Mouse (Mus musculus) embryonic facial prominence, embryonic 11.5 days (tissue): ENCODE results near the gene Ahcyl1. TPM values are rescaled to one million over a fixed set of nuclear protein-coding genes. Genes with fewer than 3 reads are reported as not detected.
"Not testable (repeated sequence)": the region's sequence is repeated elsewhere in the genome, so short reads cannot be mapped to it uniquely, and the experiment has no call there.

Experiments used
- ATAC-seq: fragments of 200-750 bp; cut with Nextera tagmentation; replicated peaks from 2 replicates; pipeline ENCODE4 v1.8.0; 2017; ENCODE audit warnings: low read depth; ENCODE audit not compliant: insufficient number of reproducible peaks, low FRiP score, low TSS enrichment
- DNase-seq: peaks from one replicate; pipeline ENCODE4 v3.0.0-alpha.2; 2015; ENCODE audit warnings: low spot score
- H3K27ac ChIP-seq: fragments of 300-500 bp; sonication (generic); replicated peaks from 2 replicates; pipeline ENCODE4 v1.5.1; 2014; ENCODE audit warnings: mild to moderate bottlenecking, low read depth, low read length, control low read depth
- H3K27me3 ChIP-seq: fragments of 300-500 bp; sonication (generic); 2 replicates; pipeline ENCODE4 v1.6.1; 2014; ENCODE audit warnings: mild to moderate bottlenecking, low read length, moderate library complexity, mixed read lengths; ENCODE audit not compliant: control insufficient read depth, insufficient read depth
- H3K36me3 ChIP-seq: fragments of 300-500 bp; sonication (generic); replicated peaks from 2 replicates; pipeline ENCODE4 v1.6.1; 2014; ENCODE audit warnings: low read depth, mild to moderate bottlenecking, low read length, moderate library complexity, mixed read lengths; ENCODE audit not compliant: control insufficient read depth, insufficient read depth
- H3K4me1 ChIP-seq: fragments of 300-500 bp; sonication (generic); 2 replicates; pipeline ENCODE4 v1.6.1; 2014; ENCODE audit warnings: low read length, mixed read lengths; ENCODE audit not compliant: control insufficient read depth, insufficient read depth
- H3K4me2 ChIP-seq: fragments of 300-500 bp; sonication (generic); 2 replicates; pipeline ENCODE4 v1.6.1; 2014; ENCODE audit warnings: low read depth, mild to moderate bottlenecking, control low read depth, low read length, moderate library complexity
- H3K4me3 ChIP-seq: fragments of 300-500 bp; sonication (generic); 2 replicates; pipeline ENCODE4 v1.5.1; 2014; ENCODE audit warnings: low read depth, low read length, control low read depth
- H3K9ac ChIP-seq: fragments of 300-500 bp; sonication (generic); replicated peaks from 2 replicates; pipeline ENCODE4 v1.6.1; 2014; ENCODE audit warnings: mild to moderate bottlenecking, control low read depth, low read length
- H3K9me3 ChIP-seq: fragments of 300-500 bp; sonication (generic); replicated peaks from 2 replicates; pipeline ENCODE4 v1.6.1; 2016; ENCODE audit warnings: mild to moderate bottlenecking, low read length, inconsistent platforms, mixed read lengths; ENCODE audit not compliant: control insufficient read depth
- WGBS: fragments of 180-500 bp; shearing (Covaris S2); extraction: QIAGEN DNeasy Blood & Tissue Kit; methylation state at CpG from one replicate; pipeline ENCODE4 v1.1.7; 2014; 5-methylcytosine and 5-hydroxymethylcytosine counted together
- polyA plus RNA-seq: library from polyadenylated mRNA; unstranded; fragments of >200 nt; fragmentation: Nextera tagmentation; extraction: Ambion mirVana; gene quantifications from 2 replicates; pipeline ENCODE4 v1.2.1, GENCODE M21; 2014

The Ahcyl1 gene
- polyA plus RNA-seq, 1 experiment from 2014 or later: 122 TPM

DNA sequence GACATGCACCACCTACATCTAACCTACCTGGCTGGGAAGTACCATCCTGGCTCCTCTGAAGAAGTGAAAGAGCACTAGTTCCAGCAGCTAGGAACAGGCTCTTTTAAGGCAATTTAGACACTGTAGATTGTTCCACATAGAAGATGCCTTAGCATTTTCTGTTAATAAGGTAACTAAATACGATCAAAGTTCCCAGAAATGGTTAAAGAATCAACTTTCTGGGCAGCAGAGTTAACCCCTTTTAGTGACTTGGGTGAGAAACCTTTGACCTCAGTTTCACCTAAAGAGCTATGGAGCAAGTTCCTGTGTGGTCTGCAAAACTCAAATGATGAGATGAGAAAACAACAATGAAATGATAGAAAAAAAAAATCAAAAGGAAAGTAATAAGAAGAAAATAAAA lies 31.7 kb downstream of the Ahcyl1 start:
- no peak for ATAC-seq
- Histone ChIP-seq H3K4me1 (no peaks in the 10 kb centered on the region), H3K36me3 (peaks cover 5% of the 10 kb centered on the region), H3K4me3 (no peak overlapping the region), H3K9me3 (no peaks in the 10 kb centered on the region), H3K9ac (no peak overlapping the region), H3K27me3 (no peaks in the 10 kb centered on the region), H3K27ac (no peak overlapping the region), H3K4me2 (no peak overlapping the region)
- DNase-seq: no peak
- 89% methylated on average over 1 of the region's 1 CpGs for WGBS

DNA sequence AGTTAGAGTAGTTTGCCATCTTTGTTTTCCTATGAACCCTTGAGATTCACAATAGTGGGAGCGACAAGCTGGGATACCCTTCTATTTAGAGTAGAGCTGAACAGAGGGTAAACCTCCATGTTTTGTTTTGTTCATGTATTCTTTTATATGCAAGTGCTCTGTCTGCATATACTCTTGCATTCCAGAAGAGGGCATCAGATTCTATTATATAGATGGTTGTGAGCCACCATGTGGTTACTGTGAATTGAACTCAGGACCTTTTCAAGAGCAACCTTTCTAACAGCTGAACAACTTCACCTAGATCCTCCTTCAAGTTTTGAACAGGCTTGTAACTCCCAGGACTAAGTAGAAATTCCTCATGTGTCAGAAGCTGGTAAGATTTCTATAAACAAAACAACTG lies 37.4 kb downstream of the Ahcyl1 start:
- 88% methylated on average over 1 of the region's 1 CpGs for WGBS
- no peaks in the 10 kb centered on the region for H3K9me3 ChIP-seq
- no peak overlapping the region for H3K9ac ChIP-seq
- no peaks in the 10 kb centered on the region for H3K27me3 ChIP-seq
- H3K4me1 ChIP-seq: no peaks in the 10 kb centered on the region
- no peak overlapping the region for H3K4me2 ChIP-seq
- H3K4me3 ChIP-seq: no peak overlapping the region
- DNase-seq: no peak
- ATAC-seq: no peak
- H3K36me3 ChIP-seq: no peaks in the 10 kb centered on the region; the same call in 1 of the 2 replicates
- no peak overlapping the region for H3K27ac ChIP-seq

DNA sequence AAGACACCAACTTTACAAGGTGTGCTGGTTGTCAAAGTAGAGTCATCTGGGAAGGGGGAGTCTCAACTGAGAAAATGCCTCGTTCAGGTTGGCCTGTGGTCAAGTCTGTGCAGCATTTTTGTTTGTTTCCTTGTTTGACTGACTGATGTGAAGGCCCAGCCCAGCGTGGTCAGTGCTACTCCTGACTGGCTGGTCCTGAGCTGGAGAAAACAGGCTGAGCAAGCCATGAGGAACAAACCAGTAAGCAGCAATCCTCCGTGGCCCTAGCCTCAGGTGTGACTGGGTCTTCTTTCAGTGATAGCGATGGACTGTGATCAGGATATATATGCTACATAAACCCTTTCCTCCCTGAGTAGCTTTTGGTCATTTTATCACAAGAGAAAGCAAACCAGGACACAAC lies 39.5 kb downstream of the Ahcyl1 start:
- Histone ChIP-seq H3K4me1 (no peaks in the 10 kb centered on the region), H3K27me3 (no peaks in the 10 kb centered on the region), H3K36me3 (no peaks in the 10 kb centered on the region), H3K4me2 (no peak overlapping the region), H3K9ac (no peak overlapping the region), H3K9me3 (no peaks in the 10 kb centered on the region), H3K4me3 (no peak overlapping the region), H3K27ac (no peak overlapping the region)
- 82% methylated on average over 4 of the region's 4 CpGs for WGBS
- DNase-seq (no peak), ATAC-seq (no peak)

DNA sequence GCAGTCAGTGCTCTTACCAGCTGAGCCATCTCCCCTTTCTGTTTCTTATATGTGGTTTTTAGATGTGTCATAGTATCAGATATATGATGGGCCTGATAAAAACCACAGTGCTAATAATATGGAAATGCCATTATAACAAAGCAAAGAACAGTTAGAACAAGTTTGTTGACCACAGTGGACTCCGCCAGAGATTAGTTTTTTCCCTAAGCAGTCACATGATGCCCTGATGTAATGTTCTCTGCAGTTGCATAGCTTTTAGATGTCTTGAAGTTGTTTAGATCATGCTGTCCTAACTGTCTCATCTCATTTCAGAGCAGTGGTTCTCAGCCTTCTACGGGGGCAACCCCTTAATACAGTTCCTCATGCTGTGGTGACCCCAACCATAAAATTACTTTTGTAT lies 40.2 kb downstream of the Ahcyl1 start:
- 90% methylated on average over 2 of the region's 2 CpGs for WGBS

DNA sequence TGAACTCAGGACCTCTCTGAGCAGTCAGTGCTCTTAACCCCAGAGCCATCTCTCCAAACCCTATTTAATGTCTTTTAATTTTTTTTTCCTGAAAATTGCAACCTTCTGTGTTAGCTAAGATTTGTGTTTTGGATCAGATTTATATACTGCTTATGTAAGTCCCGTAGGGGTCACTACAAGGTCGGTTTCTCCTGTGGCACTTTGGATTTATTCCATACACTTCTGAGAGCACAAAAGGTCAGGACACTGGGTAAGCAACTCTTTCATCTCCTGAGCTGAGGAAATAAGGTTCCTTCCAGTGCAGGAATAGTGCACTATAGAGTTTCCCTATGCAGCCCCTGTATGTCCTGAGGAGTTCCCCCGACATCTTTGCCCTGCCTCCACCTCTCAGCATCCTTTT lies 40.9 kb downstream of the Ahcyl1 start:
- no peaks in the 10 kb centered on the region for H3K4me1 ChIP-seq
- DNase-seq (no peak), ATAC-seq (no peak)
- H3K36me3 ChIP-seq: no peaks in the 10 kb centered on the region
- no peak overlapping the region for H3K27ac ChIP-seq
- H3K27me3 ChIP-seq: no peaks in the 10 kb centered on the region
- no peak overlapping the region for H3K4me2 ChIP-seq
- no peaks in the 10 kb centered on the region for H3K9me3 ChIP-seq
- no peak overlapping the region for H3K9ac ChIP-seq
- H3K4me3 ChIP-seq: no peak overlapping the region
- WGBS: 61% methylated on average over 3 of the region's 3 CpGs

More for the DNA sequence above, 40.2 kb downstream of the Ahcyl1 start:
- Histone ChIP-seq H3K9ac (no peak overlapping the region), H3K9me3 (no peaks in the 10 kb centered on the region), H3K27me3 (no peaks in the 10 kb centered on the region), H3K36me3 (no peaks in the 10 kb centered on the region), H3K27ac (no peak overlapping the region), H3K4me3 (no peak overlapping the region), H3K4me1 (no peaks in the 10 kb centered on the region), H3K4me2 (no peak overlapping the region)
- DNase-seq (no peak), ATAC-seq (no peak)

DNA sequence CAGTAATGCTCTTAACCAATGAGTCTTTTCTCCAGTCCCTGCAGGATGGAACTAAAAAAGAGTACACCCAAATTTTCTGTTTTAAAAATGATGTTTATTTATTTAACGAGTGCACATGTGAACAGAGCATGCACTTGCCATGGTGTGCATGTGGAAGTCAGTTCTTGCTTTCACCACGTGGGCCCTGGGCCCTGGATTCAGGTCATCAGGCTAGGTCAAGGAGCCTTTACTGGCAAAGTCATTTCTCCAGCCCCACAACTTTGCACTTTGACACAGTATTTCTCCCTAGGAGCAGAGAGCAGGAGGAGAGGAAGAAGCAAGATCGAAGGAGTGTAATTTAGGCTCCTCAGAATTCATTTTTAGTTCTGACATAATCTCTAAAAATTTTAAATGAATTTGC lies 41.5 kb downstream of the Ahcyl1 start:
- ATAC-seq (no peak), DNase-seq (no peak)
- H3K9me3 ChIP-seq: no peaks in the 10 kb centered on the region
- H3K4me2 ChIP-seq: no peak overlapping the region
- H3K9ac ChIP-seq: no peak overlapping the region
- no peaks in the 10 kb centered on the region for H3K36me3 ChIP-seq
- no peak overlapping the region for H3K4me3 ChIP-seq
- H3K27ac ChIP-seq: no peak overlapping the region
- H3K4me1 ChIP-seq: no peaks in the 10 kb centered on the region
- WGBS: 79% methylated on average over 3 of the region's 3 CpGs
- H3K27me3 ChIP-seq: no peaks in the 10 kb centered on the region

DNA sequence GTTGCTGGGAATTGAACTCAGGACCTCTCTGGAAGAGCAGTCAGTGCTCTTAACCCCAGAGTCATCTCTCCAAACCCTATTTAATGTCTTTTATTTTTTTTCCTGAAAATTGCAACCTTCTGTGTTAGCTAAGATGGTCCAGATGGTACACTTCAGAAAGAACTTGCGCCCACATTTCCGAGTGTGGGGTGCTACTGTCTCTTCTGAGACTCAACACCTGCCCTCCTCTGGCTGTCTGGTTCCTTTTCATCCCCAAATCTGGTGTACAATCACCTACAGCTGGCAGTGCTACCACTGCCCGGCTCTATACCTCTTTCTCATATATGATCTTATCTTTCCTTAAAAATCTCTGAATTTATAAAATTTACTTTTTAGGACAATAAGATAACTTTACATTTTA lies 43.4 kb downstream of the Ahcyl1 start:
- WGBS: 82% methylated on average over 3 of the region's 3 CpGs

DNA sequence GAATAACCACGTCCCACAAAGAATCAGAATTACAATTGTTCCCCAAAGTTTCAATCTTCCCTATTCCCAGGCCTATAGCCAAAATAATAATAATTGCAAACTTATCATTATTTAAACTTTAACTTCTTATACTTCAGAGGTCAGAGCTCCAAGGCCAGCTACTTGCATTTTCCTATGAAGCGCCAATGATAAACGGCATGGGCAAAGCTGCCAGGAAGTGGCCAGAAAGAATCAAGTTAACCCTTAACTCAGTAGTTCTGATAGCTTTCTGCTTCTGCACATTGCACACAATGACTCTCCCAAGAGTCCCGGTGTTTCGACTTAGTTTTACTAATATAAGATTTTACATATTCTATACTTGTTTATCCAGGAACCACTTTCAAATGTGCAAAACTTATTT lies 46.1 kb downstream of the Ahcyl1 start:
- H3K4me1 ChIP-seq, DNase-seq, H3K27ac ChIP-seq, ATAC-seq, H3K9ac ChIP-seq, H3K9me3 ChIP-seq, H3K36me3 ChIP-seq, H3K4me3 ChIP-seq, H3K27me3 ChIP-seq, H3K4me2 ChIP-seq: not testable (repeated sequence)
- WGBS: 75% methylated on average over 5 of the region's 5 CpGs

More for the DNA sequence above, 43.4 kb downstream of the Ahcyl1 start:
- Histone ChIP-seq H3K4me1 (no peaks in the 10 kb centered on the region), H3K4me3 (no peak overlapping the region), H3K9me3 (no peaks in the 10 kb centered on the region), H3K4me2 (no peak overlapping the region), H3K27me3 (no peaks in the 10 kb centered on the region), H3K36me3 (no peaks in the 10 kb centered on the region), H3K9ac (no peak overlapping the region), H3K27ac (no peak overlapping the region)
- DNase-seq (no peak), ATAC-seq (no peak)
